Mouse (Mus musculus) thymus, adult 2 months (tissue): ENCODE measurements around the gene Slain2. TPM values are rescaled to one million over a fixed set of nuclear protein-coding genes. Genes with fewer than 3 reads are reported as not detected.

ENCODE experiments used
- DNase-seq: peaks from one replicate; pipeline ENCODE4 v3.0.0; 2021
- H3K27ac ChIP-seq: fragments of 200-500 bp; 2 replicates; pipeline ENCODE4 v1.5.1; 2012; ENCODE audit warnings: low read length, control low read depth; ENCODE audit not compliant: control insufficient read depth, insufficient read depth
- H3K27me3 ChIP-seq: fragments of 200-500 bp; 2 replicates; pipeline ENCODE4 v1.6.1; 2012; ENCODE audit warnings: mild to moderate bottlenecking, low read length, moderate library complexity, mixed read lengths; ENCODE audit not compliant: control insufficient read depth, insufficient read depth
- H3K36me3 ChIP-seq: fragments of 200-500 bp; 2 replicates; pipeline ENCODE4 v1.6.1; 2012; ENCODE audit warnings: mild to moderate bottlenecking, low read length, moderate library complexity; ENCODE audit not compliant: control insufficient read depth, insufficient read depth
- H3K4me1 ChIP-seq: fragments of 200-500 bp; replicated peaks from 2 replicates; pipeline ENCODE4 v1.6.1; 2012; ENCODE audit warnings: low read length; ENCODE audit not compliant: control insufficient read depth, insufficient read depth
- H3K4me3 ChIP-seq: fragments of 200-500 bp; 2 replicates; pipeline ENCODE4 v1.5.1; 2012; ENCODE audit warnings: mild to moderate bottlenecking, low read length, control low read depth, moderate library complexity; ENCODE audit not compliant: control insufficient read depth, insufficient read depth
- CTCF ChIP-seq: fragments of 200-500 bp; IDR thresholded peaks from 2 replicates; pipeline ENCODE4 v1.5.1; 2012; ENCODE audit warnings: mild to moderate bottlenecking, control low read depth, low read length, moderate library complexity, borderline replicate concordance; ENCODE audit not compliant: control insufficient read depth, poor library complexity, insufficient read depth; ENCODE audit errors: extremely low read depth
- POLR2A ChIP-seq: fragments of 200-500 bp; IDR thresholded peaks from 2 replicates; pipeline ENCODE4 v1.6.1; 2012; ENCODE audit warnings: mild to moderate bottlenecking, low read length, control low read depth, moderate library complexity; ENCODE audit not compliant: control insufficient read depth, poor library complexity, insufficient read depth; ENCODE audit errors: extremely low read depth
- WGBS: fragments of 180-500 bp; shearing (Covaris S2); methylation state at CpG from one replicate; pipeline ENCODE4 v1.1.7; 2018; 5-methylcytosine and 5-hydroxymethylcytosine counted together
- polyA plus RNA-seq: library from polyadenylated mRNA; depleted of rRNA; stranded (reverse); fragments of >200 nt; gene quantifications from 2 replicates; pipeline ENCODE4 v1.2.3, GENCODE M21; 2012

The Slain2 gene
- polyA plus RNA-seq, 1 experiment = 24.2 TPM

DNA sequence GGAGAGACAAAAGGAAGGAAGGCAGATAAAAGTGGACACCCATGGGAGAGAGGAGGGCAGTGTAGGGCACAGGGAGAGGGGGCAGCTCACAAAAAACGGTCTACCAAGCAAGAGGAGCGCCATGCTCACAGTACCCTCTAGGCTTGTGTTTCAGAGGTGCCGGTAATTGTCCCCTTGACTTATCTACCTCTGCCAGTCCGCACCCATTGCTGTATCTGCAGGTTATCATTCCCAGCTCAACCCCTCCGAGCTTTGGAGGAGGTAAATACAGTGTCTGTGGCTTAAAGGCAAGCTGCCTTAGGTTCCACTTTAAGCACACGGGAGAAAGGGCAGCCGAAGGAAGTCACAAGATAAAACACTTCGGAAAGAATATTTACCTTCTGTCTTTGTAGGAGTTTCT lies 14.8 kb upstream of the Slain2 start:
- Histone ChIP-seq H3K4me3 (no peak overlapping the region), H3K27ac (no peak overlapping the region), H3K27me3 (no peaks in the 10 kb centered on the region), H3K36me3 (no peaks in the 10 kb centered on the region), H3K4me1 (no peaks in the 10 kb centered on the region)
- 97% methylated on average over 8 of the region's 8 CpGs for WGBS
- DNase-seq = no peak
- TF ChIP-seq CTCF (no peak), POLR2A (no peak)

DNA sequence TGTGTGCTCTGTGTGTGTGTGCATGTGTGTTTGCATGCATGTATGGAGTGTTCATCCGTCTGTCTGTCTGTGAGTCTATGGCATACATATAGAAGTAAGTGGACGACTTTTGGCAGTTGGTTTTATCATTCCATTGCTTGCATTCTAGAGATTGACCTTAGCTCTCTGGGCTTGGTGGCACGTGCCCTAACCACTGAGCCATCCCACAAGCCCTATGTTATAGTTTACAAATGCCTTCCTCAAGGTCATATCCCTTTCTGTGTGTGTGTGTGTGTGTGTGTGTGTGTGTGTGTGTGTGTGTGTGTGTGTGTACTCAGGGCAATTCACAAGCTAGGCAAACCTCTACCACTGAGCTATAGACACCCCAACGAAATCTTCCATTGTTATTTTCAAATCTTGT lies 12.2 kb upstream of the Slain2 start:
- H3K4me3 ChIP-seq = no peak overlapping the region
- TF ChIP-seq POLR2A (no peak), CTCF (no peak)
- WGBS = 94% methylated on average over 4 of the region's 4 CpGs
- no peak overlapping the region for H3K27ac ChIP-seq
- no peak for DNase-seq
- H3K4me1 ChIP-seq = no peaks in the 10 kb centered on the region
- no peaks in the 10 kb centered on the region for H3K36me3 ChIP-seq
- no peaks in the 10 kb centered on the region for H3K27me3 ChIP-seq

DNA sequence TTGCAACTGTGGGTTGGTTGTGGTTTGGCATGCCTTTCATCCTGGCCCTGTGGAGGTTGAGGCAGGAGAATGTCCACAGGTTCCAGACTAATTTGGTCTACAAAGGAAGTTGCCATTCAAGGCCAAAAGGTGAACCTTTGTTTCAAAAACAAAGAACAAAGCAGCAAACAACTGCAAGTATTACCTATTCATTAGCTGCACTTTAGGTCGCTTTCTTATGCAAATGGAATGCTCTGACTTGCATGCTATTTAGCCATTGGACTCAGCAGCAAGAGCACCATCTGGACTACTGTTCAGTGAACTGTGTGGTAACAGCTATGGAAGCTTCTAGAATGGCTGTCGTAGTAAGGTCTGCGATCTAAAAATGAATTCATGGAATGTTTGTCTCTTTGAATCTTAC lies 11.8 kb upstream of the Slain2 start:
- TF ChIP-seq POLR2A (no peak), CTCF (no peak)
- H3K4me3 ChIP-seq = no peak overlapping the region
- no peak for DNase-seq
- 93% methylated on average over 3 of the region's 3 CpGs for whole genome bisulfite sequencing
- H3K27ac ChIP-seq = no peak overlapping the region
- H3K4me1 ChIP-seq = no peaks in the 10 kb centered on the region
- no peaks in the 10 kb centered on the region for H3K36me3 ChIP-seq
- no peaks in the 10 kb centered on the region for H3K27me3 ChIP-seq

DNA sequence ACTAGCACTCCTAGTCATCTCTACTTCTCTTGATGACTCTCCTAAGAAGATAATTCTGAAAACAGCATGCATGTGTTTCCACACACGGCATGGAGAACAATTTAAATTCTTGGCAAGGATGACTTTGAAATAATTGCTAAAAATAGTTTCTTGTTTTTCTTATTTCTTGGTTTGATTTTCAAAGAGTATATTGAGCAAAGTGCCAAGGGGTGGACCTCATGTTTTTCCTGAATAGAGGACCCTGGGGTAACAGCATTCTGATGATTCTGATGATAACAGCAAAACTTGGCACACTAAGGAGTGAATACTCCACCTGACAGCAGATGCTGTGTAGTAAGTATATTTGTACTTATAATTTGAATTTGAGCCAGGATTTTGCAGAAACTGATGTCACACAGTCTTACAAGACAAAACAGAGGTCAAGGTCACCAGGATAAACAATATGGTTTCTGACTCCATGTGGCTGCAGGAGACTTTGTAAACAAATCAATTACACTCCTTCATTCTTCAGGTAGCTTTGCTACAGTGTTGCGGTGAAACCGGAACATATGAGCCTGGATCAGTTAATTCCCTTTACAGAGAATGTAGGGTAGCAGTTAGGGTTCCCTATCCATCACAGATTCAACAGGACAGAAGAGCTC lies 11.1 kb upstream of the Slain2 start:
- no peak for DNase-seq

DNA sequence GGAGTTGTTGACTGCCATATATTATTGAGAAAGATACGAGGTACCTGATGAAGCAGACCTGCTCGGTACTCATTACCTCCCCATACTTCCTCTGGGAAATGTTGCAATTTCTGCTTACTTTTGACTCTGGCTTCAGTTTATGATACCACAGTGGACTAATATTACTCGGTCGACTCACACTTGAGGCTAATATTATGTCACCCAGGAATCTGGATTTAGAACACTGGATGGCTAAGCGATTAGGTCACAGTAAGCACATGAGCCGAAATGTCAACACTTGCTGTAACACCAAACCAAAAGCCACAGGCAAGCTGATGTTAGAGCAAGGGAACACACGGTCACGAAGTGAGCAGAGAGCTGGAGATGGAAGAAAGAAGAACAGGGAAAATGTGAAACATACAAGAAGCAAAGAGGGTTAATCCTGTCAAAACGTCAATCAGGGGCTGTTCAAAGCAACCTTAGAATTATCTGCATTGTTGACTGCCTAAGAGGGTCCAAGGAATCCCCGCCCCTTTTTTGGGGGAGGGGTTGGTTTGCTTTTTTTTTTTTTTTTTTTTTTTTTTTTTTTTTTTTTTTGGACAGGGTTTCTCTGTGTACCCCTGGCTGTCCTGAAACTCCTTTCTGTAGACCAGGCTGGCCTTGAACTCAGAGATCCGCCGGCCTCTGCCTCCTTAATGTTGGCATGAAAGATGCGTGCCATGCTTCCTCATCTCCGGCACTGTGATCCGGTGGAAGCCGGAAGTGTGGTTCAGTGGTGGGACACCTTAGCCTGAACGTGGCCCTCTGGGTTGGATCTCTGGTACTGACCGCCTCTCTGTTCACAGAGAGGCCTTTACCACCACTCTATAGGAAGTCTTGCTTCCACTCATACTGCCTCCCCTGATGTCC lies 9.0 kb upstream of the Slain2 start:
- H3K27ac ChIP-seq = no peak overlapping the region

More for the DNA sequence above, 11.1 kb upstream of the Slain2 start:
- 94% methylated on average over 3 of the region's 3 CpGs for WGBS
- TF ChIP-seq POLR2A = no peak
- TF ChIP-seq CTCF = no peak
- Histone ChIP-seq H3K27me3 (no peaks in the 10 kb centered on the region), H3K27ac (no peak overlapping the region), H3K4me1 (no peaks in the 10 kb centered on the region), H3K4me3 (no peak overlapping the region), H3K36me3 (no peaks in the 10 kb centered on the region)

DNA sequence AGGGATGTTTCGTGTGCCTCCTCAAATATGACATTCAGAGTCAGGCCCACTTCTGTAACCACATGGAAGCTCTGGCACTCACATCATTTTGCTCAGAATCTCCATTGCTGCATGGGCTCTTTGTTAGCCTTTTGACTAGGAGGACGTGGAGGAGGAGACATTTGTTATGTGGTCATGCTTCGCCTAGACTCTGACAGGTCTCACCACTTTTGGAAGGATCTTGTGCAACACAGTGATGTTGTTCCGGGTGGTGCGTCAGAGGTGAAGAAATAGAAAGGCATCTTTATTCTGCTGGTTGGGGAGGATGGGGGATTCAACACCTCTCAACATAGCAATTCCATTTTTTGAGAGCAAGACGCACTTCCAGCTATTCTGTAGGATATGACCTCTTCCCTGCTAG lies 6.7 kb upstream of the Slain2 start:
- Histone ChIP-seq H3K4me1 (no peaks in the 10 kb centered on the region), H3K27me3 (no peaks in the 10 kb centered on the region), H3K4me3 (no peak overlapping the region), H3K36me3 (no peaks in the 10 kb centered on the region), H3K27ac (no peak overlapping the region)
- TF ChIP-seq CTCF (no peak), POLR2A (no peak)
- 89% methylated on average over 6 of the region's 6 CpGs for WGBS
- no peak for DNase-seq

More for the DNA sequence above, 9.0 kb upstream of the Slain2 start:
- no peaks in the 10 kb centered on the region for H3K27me3 ChIP-seq
- 92% methylated on average over 18 of the region's 18 CpGs for WGBS
- H3K4me3 ChIP-seq = no peak overlapping the region
- H3K4me1 ChIP-seq = no peaks in the 10 kb centered on the region
- no peaks in the 10 kb centered on the region for H3K36me3 ChIP-seq
- no peak for DNase-seq
- TF ChIP-seq POLR2A = no peak
- TF ChIP-seq CTCF = no peak
